Mouse (Mus musculus): ENCODE results near the gene Rpl9-ps1. TPM values are rescaled to one million over a fixed set of nuclear protein-coding genes. Genes with fewer than 3 reads are reported as not detected.

Rpl9-ps1 gene
- total and polyA plus RNA-seq, 3 experiments, result 0.26 TPM; not detected in 2

GRCm38 (mm10) chr11:83600576-83600975, 44.8 kb downstream of the Rpl9-ps1 start:
- TF ChIP-seq MAZ (IDR thresholded peaks at IDR 0.05; ENCODE audit: low read depth, low read length) (no peak), BHLHE40 (IDR thresholded peaks at IDR 0.05; ENCODE audit: borderline replicate concordance, low read depth, low read length) (no peak), MYB (IDR thresholded peaks at IDR 0.05; ENCODE audit: low read depth, low read length) (no peak), POLR2AphosphoS2 (IDR thresholded peaks at IDR 0.05; ENCODE audit: low read length) (no peak), NELFE (IDR thresholded peaks at IDR 0.05; ENCODE audit: low read depth, low read length) (no peak)
- H3K27ac ChIP-seq (ENCODE audit: control insufficient read depth, low read depth, low read length), result no peak overlapping the region
- H3K4me1 ChIP-seq (ENCODE audit: control insufficient read depth in 1 of 2, insufficient read depth in 2 of 2, low read length in 2 of 2), result no peaks in the 10 kb centered on the region
- H3K79me2 ChIP-seq (ENCODE audit: control insufficient read depth, insufficient read depth, low read length, poor library complexity), result no peaks in the 10 kb centered on the region
- no peak overlapping the region for H3K4me3 ChIP-seq (ENCODE audit: control insufficient read depth in 1 of 2, insufficient read depth in 1 of 2, low read depth in 2 of 2, low read length in 2 of 2)
- H3K9me3 ChIP-seq (replicated peaks; ENCODE audit: insufficient read depth, low read length), result no peaks in the 10 kb centered on the region
- DNase-seq (ENCODE audit: low read depth, low spot score), result no peak
- no peak overlapping the region for H3K9ac ChIP-seq (ENCODE audit: control insufficient read depth, low read depth, low read length, poor library complexity, severe bottlenecking)
- peaks cover 7 to 21% of the 10 kb centered on the region in 2 experiments for H3K27me3 ChIP-seq (ENCODE audit: control insufficient read depth in 1 of 2, insufficient read depth in 2 of 2, low read length in 2 of 2)
- H3K36me3 ChIP-seq (ENCODE audit: control insufficient read depth in 1 of 2, insufficient read depth in 2 of 2, low read length in 2 of 2), result no peaks in the 10 kb centered on the region

GRCm38 (mm10) chr11:83598991-83599390, 46.4 kb downstream of the Rpl9-ps1 start:
- DNase-seq (ENCODE audit: low read depth, low spot score), result no peak
- no peaks in the 10 kb centered on the region for H3K4me1 ChIP-seq (ENCODE audit: control insufficient read depth in 1 of 2, insufficient read depth in 2 of 2, low read length in 2 of 2)
- no peak overlapping the region for H3K4me3 ChIP-seq (ENCODE audit: control insufficient read depth in 1 of 2, insufficient read depth in 1 of 2, low read depth in 2 of 2, low read length in 2 of 2)
- H3K79me2 ChIP-seq (ENCODE audit: control insufficient read depth, insufficient read depth, low read length, poor library complexity), result no peaks in the 10 kb centered on the region
- H3K27me3 ChIP-seq (ENCODE audit: control insufficient read depth in 1 of 2, insufficient read depth in 2 of 2, low read length in 2 of 2), result peaks cover 18 to 26% of the 10 kb centered on the region in 2 experiments
- no peak overlapping the region for H3K9ac ChIP-seq (ENCODE audit: control insufficient read depth, low read depth, low read length, poor library complexity, severe bottlenecking)
- no peaks in the 10 kb centered on the region for H3K36me3 ChIP-seq (ENCODE audit: control insufficient read depth in 1 of 2, insufficient read depth in 2 of 2, low read length in 2 of 2)
- TF ChIP-seq ZC3H11A (IDR thresholded peaks at IDR 0.05; ENCODE audit: low read depth, low read length), result no peak
- TF ChIP-seq RAD21 (IDR thresholded peaks at IDR 0.05; ENCODE audit: low read depth, low read length), result no peak
- no peak for TF ChIP-seq JUND (IDR thresholded peaks at IDR 0.05; ENCODE audit: low read depth, low read length)
- TF ChIP-seq ZNF384 (IDR thresholded peaks at IDR 0.05; ENCODE audit: low read depth, low read length), result no peak
- no peak for TF ChIP-seq NRF1 (IDR thresholded peaks at IDR 0.05; ENCODE audit: insufficient read depth, low read depth, low read length, poor library complexity, severe bottlenecking)
- TF ChIP-seq E2F4 (IDR thresholded peaks at IDR 0.05; ENCODE audit: borderline replicate concordance, low read depth, low read length), result no peak
- no peak for TF ChIP-seq USF1 (IDR thresholded peaks at IDR 0.05; ENCODE audit: low read depth, low read length)
- no peak for TF ChIP-seq RCOR1 (IDR thresholded peaks at IDR 0.05; ENCODE audit: low read depth, low read length)
- no peak for TF ChIP-seq TBP (IDR thresholded peaks at IDR 0.05; ENCODE audit: low read depth, low read length)
- TF ChIP-seq ZMIZ1 (IDR thresholded peaks at IDR 0.05; ENCODE audit: low read depth, low read length), result no peak
- TF ChIP-seq UBTF (IDR thresholded peaks at IDR 0.05; ENCODE audit: borderline replicate concordance, insufficient read depth, low read depth, low read length), result no peak
- TF ChIP-seq ETS1 (IDR thresholded peaks at IDR 0.05; ENCODE audit: low read depth, low read length), result no peak
- H3K27ac ChIP-seq (ENCODE audit: control insufficient read depth, low read depth, low read length), result no peak overlapping the region
- H3K9me3 ChIP-seq (replicated peaks; ENCODE audit: insufficient read depth, low read length), result no peaks in the 10 kb centered on the region

Data from MEL (cell line).